Mouse (Mus musculus) ES-Bruce4 (cell line): Measurements from ENCODE around the gene Arhgef9.

Source experiments
- CTCF ChIP-seq: IDR thresholded peaks from one replicate; pipeline ENCODE4 v1.8.1; 2011; ENCODE audit warnings: low read depth, low read length
- POLR2A ChIP-seq: IDR thresholded peaks from one replicate; pipeline ENCODE4 v1.8.1; 2011; ENCODE audit warnings: low read length; ENCODE audit not compliant: insufficient read depth

GRCm38 (mm10) chrX:95012033-95012432 is 184.6 kb downstream of the Arhgef9 start:
- TF ChIP-seq CTCF (no peak), POLR2A (no peak)
